Mouse (Mus musculus): ENCODE measurements around the gene Slc15a1. TPM values are rescaled to one million over a fixed set of nuclear protein-coding genes. Genes with fewer than 3 reads are reported as not detected.

Gene Slc15a1
- polyA plus RNA-seq, 1 experiment = not detected

DNA sequence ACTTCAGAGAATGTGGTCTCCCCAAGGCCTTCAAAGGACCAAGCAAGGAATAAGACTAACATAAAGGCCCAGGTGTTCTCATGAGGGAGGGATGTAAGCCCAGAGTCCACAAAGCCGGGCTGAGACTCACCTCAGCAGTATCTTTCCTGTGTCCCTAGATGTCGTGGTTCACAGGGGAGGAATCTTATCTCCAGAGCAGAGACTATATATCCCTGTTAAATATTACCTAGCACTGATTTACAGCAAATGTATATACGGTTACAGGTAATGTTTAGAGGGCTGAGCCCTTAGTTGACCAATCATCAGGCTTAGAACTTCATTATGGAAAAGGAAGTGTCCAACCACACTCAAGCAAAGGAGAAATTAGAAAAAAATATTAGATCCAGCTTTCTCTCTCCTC, 11.3 kb downstream of the Slc15a1 start:
- Histone ChIP-seq H3K36me3 (ENCODE audit: control insufficient read depth, insufficient read depth) (no peaks in the 10 kb centered on the region), H3K79me2 (ENCODE audit: control insufficient read depth, insufficient read depth) (no peaks in the 10 kb centered on the region), H3ac (ENCODE audit: control insufficient read depth, insufficient read length, low read depth) (no peak overlapping the region), H3K79me3 (ENCODE audit: low read depth) (no peaks in the 10 kb centered on the region), H3K27me3 (ENCODE audit: control insufficient read depth, insufficient read depth, insufficient read length) (peaks cover 40% of the 10 kb centered on the region), H3K4me3 (ENCODE audit: insufficient read depth, poor library complexity, severe bottlenecking) (no peak overlapping the region)
- TF ChIP-seq CTCF (IDR thresholded peaks at IDR 0.05; ENCODE audit: control insufficient read depth, insufficient read depth, insufficient read length) = no peak
- no peak for TF ChIP-seq CEBPB (IDR thresholded peaks at IDR 0.05; ENCODE audit: low read depth)
- no peak for TF ChIP-seq MAX (IDR thresholded peaks at IDR 0.05)
- no peak for TF ChIP-seq MYOD1 (IDR thresholded peaks at IDR 0.05; ENCODE audit: control insufficient read depth, insufficient read length, low read depth)
- no peak for TF ChIP-seq MYOG (IDR thresholded peaks at IDR 0.05; ENCODE audit: control insufficient read depth, extremely low read depth, insufficient read length)

GRCm38 (mm10) chr14:121492328-121492727, 12.7 kb downstream of the Slc15a1 start:
- Histone ChIP-seq H3K27me3 (ENCODE audit: control insufficient read depth, insufficient read depth, insufficient read length) (peaks cover 40% of the 10 kb centered on the region), H3K79me3 (ENCODE audit: low read depth) (no peaks in the 10 kb centered on the region), H3K36me3 (ENCODE audit: control insufficient read depth, insufficient read depth) (no peaks in the 10 kb centered on the region), H3ac (ENCODE audit: control insufficient read depth, insufficient read length, low read depth) (no peak overlapping the region), H3K79me2 (ENCODE audit: control insufficient read depth, insufficient read depth) (no peaks in the 10 kb centered on the region), H3K4me3 (ENCODE audit: insufficient read depth, poor library complexity, severe bottlenecking) (no peak overlapping the region)
- TF ChIP-seq MYOD1 (IDR thresholded peaks at IDR 0.05; ENCODE audit: control insufficient read depth, insufficient read length, low read depth) (no peak), USF1 (IDR thresholded peaks at IDR 0.05; ENCODE audit: low read depth) (no peak), CTCF (IDR thresholded peaks at IDR 0.05; ENCODE audit: control insufficient read depth, insufficient read depth, insufficient read length) (no peak), MAX (IDR thresholded peaks at IDR 0.05) (no peak), FOSL1 (IDR thresholded peaks at IDR 0.05; ENCODE audit: insufficient read depth, low read length, poor library complexity, severe bottlenecking) (no peak), CEBPB (IDR thresholded peaks at IDR 0.05; ENCODE audit: low read depth) (no peak), MYOG (IDR thresholded peaks at IDR 0.05; ENCODE audit: control insufficient read depth, extremely low read depth, insufficient read length) (no peak)

DNA sequence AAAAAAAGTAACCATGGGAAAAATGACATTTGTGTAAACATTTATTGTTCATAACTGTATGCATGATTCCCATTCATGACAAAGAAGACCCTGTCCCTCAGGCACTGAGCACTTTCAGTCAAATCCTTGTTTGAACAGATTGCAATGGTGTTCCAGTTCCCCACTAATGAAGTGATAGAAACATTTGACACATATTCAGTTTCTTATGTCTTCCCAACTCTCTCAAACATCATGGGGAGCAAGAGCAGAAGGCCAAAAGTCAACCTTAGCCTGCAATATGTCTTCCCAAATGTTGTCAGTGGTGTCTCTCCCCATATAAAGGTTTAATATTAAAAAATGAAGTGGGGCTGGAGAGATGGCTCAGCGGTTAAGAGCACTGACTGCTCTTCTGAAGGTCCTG, 19.3 kb downstream of the Slc15a1 start:
- no peak overlapping the region for H3K4me3 ChIP-seq (ENCODE audit: insufficient read depth, poor library complexity, severe bottlenecking)
- no peak overlapping the region for H3ac ChIP-seq (ENCODE audit: control insufficient read depth, insufficient read length, low read depth)
- TF ChIP-seq FOSL1 (IDR thresholded peaks at IDR 0.05; ENCODE audit: insufficient read depth, low read length, poor library complexity, severe bottlenecking) (no peak), CEBPB (IDR thresholded peaks at IDR 0.05; ENCODE audit: low read depth) (no peak), MYOG (IDR thresholded peaks at IDR 0.05; ENCODE audit: control insufficient read depth, extremely low read depth, insufficient read length) (no peak), MAX (IDR thresholded peaks at IDR 0.05) (no peak), CTCF (IDR thresholded peaks at IDR 0.05; ENCODE audit: control insufficient read depth, insufficient read depth, insufficient read length) (no peak)
- no peaks in the 10 kb centered on the region for H3K36me3 ChIP-seq (ENCODE audit: control insufficient read depth, insufficient read depth)
- H3K79me3 ChIP-seq (ENCODE audit: low read depth) = no peaks in the 10 kb centered on the region
- peaks cover 15% of the 10 kb centered on the region for H3K27me3 ChIP-seq (ENCODE audit: control insufficient read depth, insufficient read depth, insufficient read length)
- no peaks in the 10 kb centered on the region for H3K79me2 ChIP-seq (ENCODE audit: control insufficient read depth, insufficient read depth)

- Histone ChIP-seq H3K79me2 (ENCODE audit: control insufficient read depth, insufficient read depth) (no peaks in the 10 kb centered on the region), H3K4me3 (ENCODE audit: insufficient read depth, poor library complexity, severe bottlenecking) (no peak overlapping the region), H3K79me3 (ENCODE audit: low read depth) (no peaks in the 10 kb centered on the region), H3ac (ENCODE audit: control insufficient read depth, insufficient read length, low read depth) (no peak overlapping the region), H3K27me3 (ENCODE audit: control insufficient read depth, insufficient read depth, insufficient read length) (peaks cover 6% of the 10 kb centered on the region), H3K36me3 (ENCODE audit: control insufficient read depth, insufficient read depth) (no peaks in the 10 kb centered on the region)
- TF ChIP-seq MYOD1 (IDR thresholded peaks at IDR 0.05; ENCODE audit: control insufficient read depth, insufficient read length, low read depth) (no peak), MAX (IDR thresholded peaks at IDR 0.05) (no peak), FOSL1 (IDR thresholded peaks at IDR 0.05; ENCODE audit: insufficient read depth, low read length, poor library complexity, severe bottlenecking) (no peak), MYOG (IDR thresholded peaks at IDR 0.05; ENCODE audit: control insufficient read depth, extremely low read depth, insufficient read length) (no peak), USF1 (IDR thresholded peaks at IDR 0.05; ENCODE audit: low read depth) (no peak), CEBPB (IDR thresholded peaks at IDR 0.05; ENCODE audit: low read depth) (no peak), CTCF (IDR thresholded peaks at IDR 0.05; ENCODE audit: control insufficient read depth, insufficient read depth, insufficient read length) (no peak)
Observed at GRCm38 (mm10) chr14:121484436-121484835, 20.6 kb downstream of the Slc15a1 start.

GRCm38 (mm10) chr14:121482181-121482580, 22.9 kb downstream of the Slc15a1 start:
- Histone ChIP-seq H3K27me3 (ENCODE audit: control insufficient read depth, insufficient read depth, insufficient read length) (peaks cover 10% of the 10 kb centered on the region), H3K79me3 (ENCODE audit: low read depth) (no peaks in the 10 kb centered on the region), H3ac (ENCODE audit: control insufficient read depth, insufficient read length, low read depth) (no peak overlapping the region), H3K4me3 (ENCODE audit: insufficient read depth, poor library complexity, severe bottlenecking) (no peak overlapping the region), H3K36me3 (ENCODE audit: control insufficient read depth, insufficient read depth) (no peaks in the 10 kb centered on the region), H3K79me2 (ENCODE audit: control insufficient read depth, insufficient read depth) (no peaks in the 10 kb centered on the region)
- TF ChIP-seq USF1 (IDR thresholded peaks at IDR 0.05; ENCODE audit: low read depth) = no peak
- TF ChIP-seq MAX (IDR thresholded peaks at IDR 0.05) = no peak
- no peak for TF ChIP-seq CEBPB (IDR thresholded peaks at IDR 0.05; ENCODE audit: low read depth)
- no peak for TF ChIP-seq MYOD1 (IDR thresholded peaks at IDR 0.05; ENCODE audit: control insufficient read depth, insufficient read length, low read depth)
- no peak for TF ChIP-seq FOSL1 (IDR thresholded peaks at IDR 0.05; ENCODE audit: insufficient read depth, low read length, poor library complexity, severe bottlenecking)
- TF ChIP-seq MYOG (IDR thresholded peaks at IDR 0.05; ENCODE audit: control insufficient read depth, extremely low read depth, insufficient read length) = no peak
- TF ChIP-seq CTCF (IDR thresholded peaks at IDR 0.05; ENCODE audit: control insufficient read depth, insufficient read depth, insufficient read length) = no peak

DNA sequence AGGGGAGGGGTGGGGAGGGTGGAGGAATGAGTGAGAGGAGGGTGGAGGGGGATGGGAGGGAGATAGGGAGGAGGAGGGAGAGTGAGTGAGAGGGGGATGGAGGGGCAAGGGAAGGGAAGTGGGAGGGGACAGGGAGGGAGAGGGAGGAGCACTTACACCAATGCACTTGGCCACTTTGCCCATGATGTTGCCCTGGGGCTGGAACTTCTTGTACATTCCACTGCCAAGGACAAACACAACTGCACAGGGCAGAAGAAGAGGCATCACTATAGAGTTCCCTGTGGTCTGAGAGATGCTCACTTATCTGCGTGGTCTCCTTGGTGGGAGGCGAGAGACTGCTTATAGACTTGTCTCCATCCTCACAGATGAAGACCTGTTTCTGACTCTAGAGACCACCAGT, 23.5 kb downstream of the Slc15a1 start:
- H3K36me3 ChIP-seq (ENCODE audit: control insufficient read depth, insufficient read depth) = no peaks in the 10 kb centered on the region
- H3ac ChIP-seq (ENCODE audit: control insufficient read depth, insufficient read length, low read depth) = no peak overlapping the region
- H3K79me2 ChIP-seq (ENCODE audit: control insufficient read depth, insufficient read depth) = no peaks in the 10 kb centered on the region
- H3K27me3 ChIP-seq (ENCODE audit: control insufficient read depth, insufficient read depth, insufficient read length) = peaks cover 5% of the 10 kb centered on the region
- no peaks in the 10 kb centered on the region for H3K79me3 ChIP-seq (ENCODE audit: low read depth)
- H3K4me3 ChIP-seq (ENCODE audit: insufficient read depth, poor library complexity, severe bottlenecking) = no peak overlapping the region
- TF ChIP-seq CEBPB (IDR thresholded peaks at IDR 0.05; ENCODE audit: low read depth) = no peak
- TF ChIP-seq MYOG (IDR thresholded peaks at IDR 0.05; ENCODE audit: control insufficient read depth, extremely low read depth, insufficient read length) = no peak
- no peak for TF ChIP-seq MAX (IDR thresholded peaks at IDR 0.05)

All from C2C12 (cell line).